Mouse (Mus musculus) kidney, embryonic 14.5 days (tissue): ENCODE measurements at regions not wholly inside any gene's neighbourhood (a gene's known extent, or its start where the extent isn't known, plus 50 kb on each side); places are given as distances from the start of the nearest gene placed in this dataset.

Experiments
- ATAC-seq: fragments of 200-750 bp; cut with Nextera tagmentation; 2 replicates; pipeline ENCODE4 v1.8.0; 2017; ENCODE audit warnings: moderate number of reproducible peaks, mild to moderate bottlenecking, moderate TSS enrichment, moderate library complexity; ENCODE audit not compliant: low FRiP score, low TSS enrichment
- H3K27ac ChIP-seq: fragments of 300-500 bp; sonication (generic); 2 replicates; pipeline ENCODE4 v1.5.1; 2014; ENCODE audit warnings: low read depth, mild to moderate bottlenecking, low read length, moderate library complexity, mixed read lengths
- H3K27me3 ChIP-seq: fragments of 300-500 bp; sonication (generic); 2 replicates; pipeline ENCODE4 v1.6.1; 2014; ENCODE audit warnings: mild to moderate bottlenecking, low read length; ENCODE audit not compliant: control insufficient read depth, insufficient read depth
- H3K36me3 ChIP-seq: fragments of 300-500 bp; sonication (generic); 2 replicates; pipeline ENCODE4 v1.6.1; 2014; ENCODE audit warnings: low read length, mixed read lengths; ENCODE audit not compliant: control insufficient read depth, insufficient read depth
- H3K4me1 ChIP-seq: fragments of 300-500 bp; sonication (generic); 2 replicates; pipeline ENCODE4 v1.6.1; 2014; ENCODE audit warnings: low read length, mixed read lengths; ENCODE audit not compliant: control insufficient read depth, insufficient read depth
- H3K4me2 ChIP-seq: fragments of 300-500 bp; sonication (generic); replicated peaks from 2 replicates; pipeline ENCODE4 v1.6.1; 2014; ENCODE audit warnings: low read depth, mild to moderate bottlenecking, low read length
- H3K4me3 ChIP-seq: fragments of 300-500 bp; sonication (generic); 2 replicates; pipeline ENCODE4 v1.5.1; 2014; ENCODE audit warnings: mild to moderate bottlenecking, low read length
- H3K9ac ChIP-seq: fragments of 300-500 bp; sonication (generic); 2 replicates; pipeline ENCODE4 v1.6.1; 2014; ENCODE audit warnings: low read depth, mild to moderate bottlenecking, low read length, moderate library complexity
- H3K9me3 ChIP-seq: fragments of 300-500 bp; sonication (generic); 2 replicates; pipeline ENCODE4 v1.6.1; 2016; ENCODE audit warnings: low read length; ENCODE audit not compliant: control insufficient read depth
- WGBS: fragments of 180-500 bp; shearing (Covaris S2); extraction: QIAGEN DNeasy Blood & Tissue Kit; methylation state at CpG from one replicate; pipeline ENCODE4 v1.1.7; 2014; 5-methylcytosine and 5-hydroxymethylcytosine counted together

DNA sequence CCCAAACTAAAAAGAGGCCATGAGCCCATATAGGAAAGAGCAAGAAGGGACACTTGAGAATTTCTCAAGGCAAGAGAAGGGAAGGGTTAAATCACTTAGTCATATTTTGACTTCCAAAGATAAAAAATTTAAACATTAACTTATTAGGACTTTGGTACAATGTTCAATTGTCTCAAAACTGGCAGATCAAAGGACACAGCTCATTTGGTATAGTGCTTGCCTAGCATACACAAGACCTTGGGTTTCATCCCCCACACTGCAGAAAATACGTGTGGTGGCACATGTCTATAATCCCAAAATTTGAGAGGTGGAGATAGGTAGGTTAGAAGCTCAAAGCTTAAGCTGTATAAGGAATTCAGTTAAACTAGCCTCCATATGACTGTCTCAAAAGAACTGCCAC lies 658.4 kb upstream of the Pfkp start:
- H3K4me2 ChIP-seq: no peak overlapping the region
- H3K9ac ChIP-seq: no peak overlapping the region
- H3K36me3 ChIP-seq: no peaks in the 10 kb centered on the region
- no peaks in the 10 kb centered on the region for H3K9me3 ChIP-seq
- ATAC-seq: no peak
- H3K27ac ChIP-seq: no peak overlapping the region
- no peaks in the 10 kb centered on the region for H3K27me3 ChIP-seq
- H3K4me3 ChIP-seq: no peak overlapping the region
- 57% methylated on average over 1 of the region's 1 CpGs for WGBS
- H3K4me1 ChIP-seq: no peaks in the 10 kb centered on the region

DNA sequence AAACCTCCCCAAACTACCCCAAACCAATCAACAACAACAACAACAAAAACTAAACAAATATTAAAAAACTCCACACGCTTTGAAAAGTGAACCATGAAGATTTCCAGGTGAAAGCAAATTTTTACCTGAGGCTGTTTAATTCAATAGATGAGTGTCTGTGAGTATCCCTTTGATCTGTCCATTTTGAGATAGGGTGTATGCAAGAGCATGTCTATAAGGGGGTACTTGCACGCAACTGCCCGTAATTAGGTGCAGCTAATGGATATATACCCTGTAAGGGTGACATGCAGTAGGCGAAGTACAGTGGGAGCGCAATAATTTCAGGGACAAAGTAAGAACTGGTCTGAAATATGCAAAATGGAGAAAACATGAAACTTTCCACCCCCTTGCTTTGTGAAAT lies 658.8 kb upstream of the Pfkp start:
- no peak overlapping the region for H3K4me2 ChIP-seq
- no peaks in the 10 kb centered on the region for H3K36me3 ChIP-seq
- H3K9ac ChIP-seq: no peak overlapping the region
- ATAC-seq: no peak
- no peak overlapping the region for H3K4me3 ChIP-seq
- no peaks in the 10 kb centered on the region for H3K27me3 ChIP-seq
- H3K27ac ChIP-seq: no peak overlapping the region
- no peaks in the 10 kb centered on the region for H3K4me1 ChIP-seq
- WGBS: 85% methylated on average over 5 of the region's 5 CpGs
- H3K9me3 ChIP-seq: no peaks in the 10 kb centered on the region

DNA sequence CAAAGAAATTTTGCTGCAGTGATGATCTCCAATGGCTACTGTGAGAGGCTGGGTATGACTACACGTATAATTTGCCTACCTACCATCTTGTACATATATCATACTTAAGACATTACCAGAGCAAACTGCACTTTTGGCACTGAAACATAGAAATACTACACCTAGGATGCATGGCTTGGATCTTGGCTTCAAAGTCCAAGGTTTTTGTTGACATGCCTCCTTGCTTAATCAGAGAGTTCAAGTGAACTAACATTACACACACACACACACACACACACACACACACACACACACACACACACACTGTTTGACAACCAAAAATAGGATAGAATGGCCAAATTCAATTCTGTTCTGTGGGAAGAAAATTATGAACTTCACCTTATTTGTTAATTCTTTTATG lies 664.9 kb upstream of the Pfkp start:
- Histone ChIP-seq H3K36me3 (no peaks in the 10 kb centered on the region), H3K9me3 (no peaks in the 10 kb centered on the region), H3K27ac (no peak overlapping the region), H3K4me1 (no peaks in the 10 kb centered on the region), H3K4me3 (no peak overlapping the region), H3K4me2 (no peak overlapping the region), H3K9ac (no peak overlapping the region), H3K27me3 (no peaks in the 10 kb centered on the region)
- no peak for ATAC-seq
- WGBS: 89% methylated on average over 1 of the region's 1 CpGs

DNA sequence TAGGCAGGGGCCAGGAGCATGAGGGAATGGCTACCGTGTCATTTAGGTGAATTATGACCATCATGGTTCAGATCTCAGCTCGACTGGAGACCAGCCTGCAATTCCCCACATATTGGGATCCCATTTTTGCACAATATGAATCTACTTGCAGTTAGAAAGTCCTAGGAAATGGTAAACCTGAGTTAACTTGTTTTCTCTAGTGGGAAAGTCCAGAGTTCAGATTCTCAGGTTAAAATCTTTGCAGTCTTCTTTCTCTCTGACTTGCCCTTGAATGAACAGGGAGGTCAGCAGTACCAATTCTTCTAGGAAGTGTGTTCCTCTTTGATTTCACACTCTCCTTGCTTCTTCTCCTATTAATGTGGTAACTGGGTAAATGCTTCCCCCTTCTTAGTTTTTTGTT lies 681.6 kb upstream of the Pfkp start:
- ATAC-seq: no peak
- no peak overlapping the region for H3K4me2 ChIP-seq
- H3K27me3 ChIP-seq: no peaks in the 10 kb centered on the region
- H3K9me3 ChIP-seq: no peaks in the 10 kb centered on the region
- H3K4me1 ChIP-seq: no peaks in the 10 kb centered on the region
- no peaks in the 10 kb centered on the region for H3K36me3 ChIP-seq
- WGBS: 56% methylated on average over 2 of the region's 2 CpGs
- no peak overlapping the region for H3K9ac ChIP-seq
- H3K27ac ChIP-seq: no peak overlapping the region
- no peak overlapping the region for H3K4me3 ChIP-seq

DNA sequence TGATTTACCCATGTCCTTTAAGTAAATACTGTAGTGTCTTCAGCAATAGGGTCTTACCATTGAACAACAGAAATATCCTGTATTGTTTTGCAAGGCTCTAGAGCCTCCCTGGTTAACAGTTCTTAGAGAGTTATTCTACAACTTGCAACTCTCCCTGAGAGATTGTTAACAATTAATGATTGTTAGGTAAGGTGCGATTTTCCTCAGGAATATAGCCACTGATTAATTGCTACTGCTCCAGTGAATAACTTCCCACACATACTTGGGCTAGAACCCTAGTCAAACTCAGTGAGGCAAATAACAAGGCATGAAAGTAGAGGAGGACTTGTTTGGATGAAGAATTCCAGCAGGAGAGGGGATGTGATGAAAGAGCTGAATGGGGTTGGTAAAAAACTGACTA lies 697.2 kb upstream of the Pfkp start:
- H3K4me3 ChIP-seq: no peak overlapping the region
- 77% methylated on average over 1 of the region's 1 CpGs for WGBS
- no peaks in the 10 kb centered on the region for H3K4me1 ChIP-seq
- no peak overlapping the region for H3K4me2 ChIP-seq
- H3K9me3 ChIP-seq: no peaks in the 10 kb centered on the region
- H3K36me3 ChIP-seq: no peaks in the 10 kb centered on the region
- H3K27me3 ChIP-seq: no peaks in the 10 kb centered on the region
- peak; percentile 24; the same call in 1 of the 2 replicates for ATAC-seq
- no peak overlapping the region for H3K27ac ChIP-seq
- no peak overlapping the region for H3K9ac ChIP-seq

DNA sequence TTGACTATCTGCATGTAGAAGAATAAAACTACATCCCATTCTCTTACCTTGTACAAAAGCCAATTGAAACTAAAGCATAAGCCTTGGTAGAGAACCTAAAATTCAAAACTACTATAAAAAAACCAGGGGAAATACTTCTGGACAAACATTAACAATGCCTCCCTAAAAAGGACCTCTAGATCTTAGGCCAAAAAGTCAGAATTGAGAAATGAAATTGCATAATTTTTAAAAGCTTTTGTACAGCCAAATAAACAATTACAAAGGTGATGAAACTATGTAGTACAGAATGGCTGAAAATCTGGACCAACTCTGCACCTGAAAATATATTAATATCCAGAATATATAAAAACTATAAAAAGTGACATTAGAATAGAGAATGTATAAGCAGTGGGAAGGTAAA lies 699.9 kb upstream of the Pfkp start:
- no peak overlapping the region for H3K9ac ChIP-seq
- no peak overlapping the region for H3K4me2 ChIP-seq
- H3K4me1 ChIP-seq: no peaks in the 10 kb centered on the region
- ATAC-seq: no peak
- no peaks in the 10 kb centered on the region for H3K27me3 ChIP-seq
- no peak overlapping the region for H3K27ac ChIP-seq
- H3K9me3 ChIP-seq: no peaks in the 10 kb centered on the region
- H3K4me3 ChIP-seq: no peak overlapping the region
- H3K36me3 ChIP-seq: no peaks in the 10 kb centered on the region

DNA sequence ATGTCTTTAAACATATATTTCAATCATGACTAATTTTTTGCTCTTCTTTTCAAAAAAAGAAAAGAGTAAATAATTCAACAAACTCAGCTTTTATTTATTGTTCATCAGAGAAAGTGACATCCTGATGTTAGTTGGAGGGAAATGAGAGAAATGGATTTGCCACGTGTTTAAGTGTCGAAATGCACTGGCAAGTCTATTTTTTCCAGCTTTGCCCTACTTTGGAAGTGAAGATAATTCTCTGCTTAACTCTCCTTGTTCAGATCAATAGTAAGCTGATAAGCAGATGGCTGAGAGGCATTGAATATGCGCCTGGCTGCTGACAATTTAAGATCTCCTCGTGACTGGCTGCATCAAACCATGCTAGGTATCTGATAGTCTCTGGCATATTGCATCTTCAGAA lies 704.4 kb upstream of the Pfkp start:
- no peak for ATAC-seq
- Histone ChIP-seq H3K27me3 (no peaks in the 10 kb centered on the region), H3K36me3 (no peaks in the 10 kb centered on the region), H3K4me1 (no peaks in the 10 kb centered on the region), H3K4me3 (no peak overlapping the region), H3K9me3 (no peaks in the 10 kb centered on the region), H3K27ac (no peak overlapping the region), H3K9ac (no peak overlapping the region), H3K4me2 (no peak overlapping the region)
- WGBS: 85% methylated on average over 4 of the region's 4 CpGs

DNA sequence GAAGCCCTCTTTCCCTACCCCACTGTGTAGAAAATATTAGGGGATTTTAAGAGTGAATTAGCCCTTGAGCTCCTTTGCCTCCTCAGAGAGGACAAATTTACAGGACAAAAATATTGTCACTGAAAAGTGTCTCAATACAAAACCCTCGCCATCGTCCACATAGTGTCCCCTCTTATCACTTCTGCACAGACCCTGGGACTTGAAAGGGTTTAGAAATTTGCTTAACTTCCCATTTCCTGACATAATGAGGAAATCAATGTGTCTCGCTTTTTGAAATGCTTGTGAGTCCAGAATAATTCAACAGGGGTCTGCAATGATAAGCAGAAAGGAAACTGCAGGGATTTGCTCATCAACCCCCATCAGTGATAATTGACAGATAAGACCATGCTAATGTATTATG lies 708.5 kb upstream of the Pfkp start:
- Histone ChIP-seq H3K36me3 (no peaks in the 10 kb centered on the region), H3K27ac (no peak overlapping the region), H3K9ac (no peak overlapping the region), H3K4me2 (no peak overlapping the region), H3K4me1 (no peaks in the 10 kb centered on the region), H3K9me3 (no peaks in the 10 kb centered on the region), H3K4me3 (no peak overlapping the region), H3K27me3 (no peaks in the 10 kb centered on the region)
- WGBS: 67% methylated on average over 3 of the region's 3 CpGs
- ATAC-seq: no peak

DNA sequence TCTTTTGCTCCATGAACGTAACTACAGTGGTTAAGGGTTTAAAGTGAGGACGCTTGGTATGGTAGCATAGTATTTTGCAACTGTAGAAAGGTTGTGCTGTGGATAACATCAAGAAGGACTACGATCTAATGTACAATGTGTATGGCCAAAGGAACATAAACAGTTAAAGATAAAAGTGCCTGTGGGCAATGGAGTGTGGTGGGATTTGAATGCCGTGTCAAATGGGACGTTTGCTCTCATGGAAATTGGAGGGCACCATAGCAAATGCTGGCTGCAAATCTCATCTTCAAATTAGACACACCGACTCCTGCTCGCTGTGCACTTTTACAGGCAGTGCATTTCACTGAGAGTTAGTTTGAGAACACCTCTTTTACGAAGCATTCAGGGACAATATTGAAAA lies 725.0 kb upstream of the Pfkp start:
- Histone ChIP-seq H3K9me3 (no peaks in the 10 kb centered on the region), H3K9ac (no peak overlapping the region), H3K36me3 (no peaks in the 10 kb centered on the region), H3K4me2 (no peak overlapping the region), H3K4me3 (no peak overlapping the region), H3K27ac (no peak overlapping the region), H3K27me3 (no peaks in the 10 kb centered on the region), H3K4me1 (no peaks in the 10 kb centered on the region)
- 54% methylated on average over 8 of the region's 8 CpGs for WGBS
- ATAC-seq: no peak
